ENCODE assay signal across 21 mouse cellular contexts in the genomic region with DNA sequence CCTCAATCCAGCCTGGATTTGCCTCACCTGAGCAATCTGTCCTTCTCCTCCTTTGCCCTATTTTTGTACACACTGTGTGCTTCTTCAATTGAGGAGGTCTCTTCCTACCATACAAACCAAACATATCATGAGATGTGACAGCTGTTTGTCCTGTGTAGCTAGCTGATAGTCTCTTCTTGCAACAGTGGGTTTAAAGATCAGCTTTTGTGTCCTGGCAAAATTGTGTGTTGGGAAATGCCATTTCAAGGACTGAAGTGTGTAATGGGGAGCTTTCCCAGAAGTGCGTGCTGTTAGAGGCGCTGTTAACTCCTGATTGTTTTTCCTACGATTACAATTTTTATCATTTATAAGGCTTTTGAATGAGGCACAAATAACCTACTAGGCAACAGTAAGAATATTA.
DNase-seq lines count a peak whose midpoint lies in the region; ATAC-seq and TF ChIP-seq lines count a peak whose summit lies in the region.
"Had no signal": no experiment of that assay in that cellular context is flagged by ENCODE, and none has a peak within 500 bp of the region (broad histone marks: within the 10 kb centered on the region; RNA-seq: fewer than 3 reads in every experiment).

No protein-coding gene starts in this region.

- H3K36me3 ChIP-seq in limb, embryonic 13.5 days: peaks cover 70% of the 10 kb centered on the region
- peaks cover 77% of the 10 kb centered on the region for H3K36me3 ChIP-seq in limb, embryonic 10.5 days
- peaks cover 18% of the 10 kb centered on the region; the same call in 1 of the 2 replicates for H3K36me3 ChIP-seq in lung, postnatal 0 days (ENCODE audit: insufficient read depth, low read length)
- H3K36me3 ChIP-seq in midbrain, embryonic 14.5 days (ENCODE audit: control insufficient read depth, insufficient read depth, low read length): peaks cover 42% of the 10 kb centered on the region
- peaks cover 21% of the 10 kb centered on the region for H3K36me3 ChIP-seq in midbrain, postnatal 0 days (ENCODE audit: insufficient read depth, low read length)
- peaks cover 5% of the 10 kb centered on the region; the same call in 1 of the 2 replicates for H3K36me3 ChIP-seq in hindbrain, embryonic 11.5 days (ENCODE audit: control insufficient read depth, insufficient read depth, low read length)

- peaks cover 25% of the 10 kb centered on the region for H3K4me1 ChIP-seq in limb, embryonic 13.5 days
- peaks cover 23% of the 10 kb centered on the region for H3K4me1 ChIP-seq in limb, embryonic 10.5 days
- H3K4me1 ChIP-seq in lung, postnatal 0 days (ENCODE audit: insufficient read depth, low read depth, low read length): no peaks in the 10 kb centered on the region
- H3K4me1 ChIP-seq in midbrain, embryonic 14.5 days (ENCODE audit: control insufficient read depth, insufficient read depth, low read length): peaks cover 21% of the 10 kb centered on the region
- H3K4me1 ChIP-seq in midbrain, postnatal 0 days (ENCODE audit: insufficient read depth, low read length): 0 out of 2 replicates have a peak, but pooled peaks cover 3% of the 10 kb centered on the region
- no peaks in the 10 kb centered on the region for H3K4me1 ChIP-seq in hindbrain, embryonic 11.5 days (replicated peaks; ENCODE audit: control insufficient read depth, insufficient read depth, low read length)
- H3K4me1 ChIP-seq: heart, embryonic 10.5 days had no signal

- no peak overlapping the region for H3K4me2 ChIP-seq in limb, embryonic 13.5 days (replicated peaks)
- H3K4me2 ChIP-seq in lung, postnatal 0 days (replicated peaks; ENCODE audit: low read depth, low read length): no peak overlapping the region
- no peak overlapping the region for H3K4me2 ChIP-seq in midbrain, embryonic 14.5 days (ENCODE audit: low read length)
- no peak overlapping the region for H3K4me2 ChIP-seq in midbrain, postnatal 0 days (ENCODE audit: low read depth, low read length, poor library complexity, severe bottlenecking)
- H3K4me2 ChIP-seq in hindbrain, embryonic 11.5 days (replicated peaks; ENCODE audit: low read depth, low read length): no peak overlapping the region
- H3K4me2 ChIP-seq: embryonic facial prominence, embryonic 15.5 days had no signal

- no peak for TF ChIP-seq EP300 in lung, postnatal 0 days (IDR thresholded peaks at IDR 0.05)

- ATAC-seq in limb, embryonic 13.5 days (ENCODE audit: low FRiP score, low read depth): no peak
- no peak; the same call in 1 of the 2 replicates for ATAC-seq in lung, postnatal 0 days
- ATAC-seq in midbrain, embryonic 14.5 days (ENCODE audit: low FRiP score, low TSS enrichment): no peak
- ATAC-seq in midbrain, postnatal 0 days (ENCODE audit: low FRiP score): no peak
- no peak for ATAC-seq in hindbrain, embryonic 11.5 days (ENCODE audit: low FRiP score)
- ATAC-seq: forebrain, embryonic 14.5 days had no signal

- H3K27ac ChIP-seq in limb, embryonic 13.5 days: 0 out of 2 replicates have a peak overlapping the region, but pooled peaks have one; percentile 8
- H3K27ac ChIP-seq in limb, embryonic 10.5 days: no peak overlapping the region
- no peak overlapping the region for H3K27ac ChIP-seq in lung, postnatal 0 days (ENCODE audit: low read length)
- peak overlapping the region; percentile 65 for H3K27ac ChIP-seq in midbrain, embryonic 14.5 days (replicated peaks; ENCODE audit: low read depth, low read length)
- H3K27ac ChIP-seq in midbrain, postnatal 0 days (ENCODE audit: low read depth, low read length): peak overlapping the region; percentile 72
- no peak overlapping the region for H3K27ac ChIP-seq in hindbrain, embryonic 11.5 days (ENCODE audit: low read depth, low read length)
- H3K27ac ChIP-seq: embryonic facial prominence, embryonic 15.5 days; forebrain, embryonic 10.5 days; gastrocnemius, adult 2 months; heart, embryonic 10.5 days had no signal

- TF ChIP-seq CTCF in lung, postnatal 0 days (IDR thresholded peaks at IDR 0.05): no peak
- no peak for TF ChIP-seq CTCF in midbrain, postnatal 0 days (IDR thresholded peaks at IDR 0.05)

- DNase-seq in limb, embryonic 10.5 days (ENCODE audit: low spot score): no peak
- peak; percentile 53 for DNase-seq in lung, postnatal 0 days (ENCODE audit: low spot score)
- no peak for DNase-seq in lung, postnatal 14 days
- DNase-seq in midbrain, embryonic 14.5 days: no peak
- no peak for DNase-seq in midbrain, postnatal 0 days (ENCODE audit: low spot score)
- DNase-seq in hindbrain, embryonic 11.5 days (ENCODE audit: low spot score): no peak
- DNase-seq: adrenal gland, postnatal 10 days; cerebellum, adult 11 months; cerebellum, adult 8-10 months; cerebellum, postnatal 14 days; embryo, embryonic 11 days; gastrocnemius, adult 2 months; gastrocnemius, postnatal 25 days; heart, postnatal 10 days; heart, postnatal 4 days had no signal

- H3K9ac ChIP-seq in limb, embryonic 13.5 days: no peak overlapping the region
- no peak overlapping the region for H3K9ac ChIP-seq in lung, postnatal 0 days (replicated peaks; ENCODE audit: low read depth)
- no peak overlapping the region; the same call in 1 of the 2 replicates for H3K9ac ChIP-seq in midbrain, embryonic 14.5 days (replicated peaks; ENCODE audit: low read length)
- no peak overlapping the region for H3K9ac ChIP-seq in midbrain, postnatal 0 days (replicated peaks; ENCODE audit: low read length, poor library complexity, severe bottlenecking)
- no peak overlapping the region for H3K9ac ChIP-seq in hindbrain, embryonic 11.5 days (ENCODE audit: low read depth, low read length)
- H3K9ac ChIP-seq: embryonic facial prominence, embryonic 15.5 days had no signal

- peaks cover 3% of the 10 kb centered on the region; the same call in 1 of the 2 replicates for H3K9me3 ChIP-seq in limb, embryonic 13.5 days
- H3K9me3 ChIP-seq in limb, embryonic 10.5 days (replicated peaks): no peaks in the 10 kb centered on the region
- no peaks in the 10 kb centered on the region for H3K9me3 ChIP-seq in lung, postnatal 0 days (ENCODE audit: low read length)
- H3K9me3 ChIP-seq in midbrain, embryonic 14.5 days (ENCODE audit: control insufficient read depth, low read length): no peaks in the 10 kb centered on the region
- no peaks in the 10 kb centered on the region for H3K9me3 ChIP-seq in midbrain, postnatal 0 days (ENCODE audit: low read length)
- H3K9me3 ChIP-seq in hindbrain, embryonic 11.5 days (ENCODE audit: control insufficient read depth, low read length): no peaks in the 10 kb centered on the region
- H3K9me3 ChIP-seq: embryonic facial prominence, embryonic 15.5 days; heart, embryonic 10.5 days had no signal

- 91% methylated on average over 3 of the region's 3 CpGs for WGBS in limb, embryonic 13.5 days
- 95% methylated on average over 3 of the region's 3 CpGs for WGBS in limb, embryonic 10.5 days
- WGBS in lung, postnatal 0 days: 90% methylated on average over 3 of the region's 3 CpGs
- WGBS in midbrain, embryonic 14.5 days: 96% methylated on average over 3 of the region's 3 CpGs
- 90% methylated on average over 3 of the region's 3 CpGs for WGBS in midbrain, postnatal 0 days
- WGBS in hindbrain, embryonic 11.5 days: 98% methylated on average over 3 of the region's 3 CpGs

- no peaks in the 10 kb centered on the region for H3K27me3 ChIP-seq in limb, embryonic 13.5 days
- H3K27me3 ChIP-seq in limb, embryonic 10.5 days (ENCODE audit: low read depth, poor library complexity, severe bottlenecking): no peaks in the 10 kb centered on the region
- H3K27me3 ChIP-seq in lung, postnatal 0 days (replicated peaks; ENCODE audit: insufficient read depth, low read length): no peaks in the 10 kb centered on the region
- no peaks in the 10 kb centered on the region for H3K27me3 ChIP-seq in midbrain, embryonic 14.5 days (ENCODE audit: control insufficient read depth, insufficient read depth, low read length)
- H3K27me3 ChIP-seq in midbrain, postnatal 0 days (ENCODE audit: insufficient read depth, low read length): no peaks in the 10 kb centered on the region
- no peaks in the 10 kb centered on the region for H3K27me3 ChIP-seq in hindbrain, embryonic 11.5 days (ENCODE audit: control insufficient read depth, insufficient read depth, low read length)
- H3K27me3 ChIP-seq: embryonic facial prominence, embryonic 15.5 days had no signal

- H3K4me3 ChIP-seq in limb, embryonic 13.5 days: no peak overlapping the region
- no peak overlapping the region for H3K4me3 ChIP-seq in limb, embryonic 10.5 days
- H3K4me3 ChIP-seq in lung, postnatal 0 days (ENCODE audit: low read depth, low read length): no peak overlapping the region
- no peak overlapping the region for H3K4me3 ChIP-seq in midbrain, embryonic 14.5 days (replicated peaks; ENCODE audit: low read depth, low read length)
- H3K4me3 ChIP-seq in midbrain, postnatal 0 days (ENCODE audit: low read depth, low read length): no peak overlapping the region
- no peak overlapping the region for H3K4me3 ChIP-seq in hindbrain, embryonic 11.5 days (ENCODE audit: low read depth, low read length)
- H3K4me3 ChIP-seq: embryonic facial prominence, embryonic 15.5 days; erythroblast, embryonic 14.5 days; forebrain, embryonic 10.5 days; gastrocnemius, adult 2 months; heart, embryonic 10.5 days had no signal

Comparison
In these comparisons a context has a peak if more than half of its experiments do, and no peak if none do; other contexts are left out.
1. H3K27ac ChIP-seq: peak in limb, embryonic 13.5 days (single experiment), midbrain, embryonic 14.5 days (single experiment) and midbrain, postnatal 0 days (single experiment); none in limb, embryonic 10.5 days (single experiment), lung, postnatal 0 days (single experiment) and hindbrain, embryonic 11.5 days (single experiment).